Mouse (Mus musculus) small intestine, adult 2 months (tissue): ENCODE measurements around the gene Mdfic.
"Not testable (repeated sequence)": the region's sequence is repeated elsewhere in the genome, so short reads cannot be mapped to it uniquely, and the experiment has no call there.

Source experiments
- CTCF ChIP-seq: fragments of 200-500 bp; IDR thresholded peaks from 2 replicates; pipeline ENCODE4 v1.5.1; 2012; ENCODE audit warnings: low read depth, mild to moderate bottlenecking, control low read depth, inconsistent platforms, low read length, moderate library complexity, mixed read lengths; ENCODE audit not compliant: insufficient replicate concordance, insufficient read length; ENCODE audit errors: extremely low read depth
- POLR2A ChIP-seq: fragments of 200-500 bp; IDR thresholded peaks from 2 replicates; pipeline ENCODE4 v1.6.1; 2012; ENCODE audit warnings: low read depth, mild to moderate bottlenecking, control low read depth, inconsistent platforms, low read length, moderate library complexity

DNA sequence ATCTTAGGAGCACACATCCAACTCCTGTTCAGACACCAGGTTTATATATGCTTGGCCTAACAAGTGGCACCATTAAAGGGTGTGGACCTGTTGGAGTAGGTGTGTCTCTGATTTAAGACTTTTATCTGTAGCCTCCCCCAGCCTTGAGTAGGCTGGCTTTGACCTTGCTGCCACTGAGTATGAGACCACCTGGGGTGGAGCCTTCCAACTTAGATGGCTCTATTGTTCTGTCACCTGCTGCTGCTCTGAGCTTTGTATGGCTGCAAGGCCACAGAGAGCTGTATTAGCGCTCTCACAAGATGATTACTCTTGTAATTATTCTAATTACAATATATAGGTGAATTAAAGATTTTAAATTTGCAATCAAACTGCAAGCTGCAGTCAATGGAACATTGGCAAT lies 6.4 kb upstream of the Mdfic start:
- TF ChIP-seq POLR2A, CTCF: not testable (repeated sequence)
